Mouse (Mus musculus) forebrain, embryonic 14.5 days (tissue): ENCODE data around the gene Sgsm1. TPM values are rescaled to one million over a fixed set of nuclear protein-coding genes. Genes with fewer than 3 reads are reported as not detected.
A peak's percentile ranks its signal among the peaks of the same experiment; 100 is the strongest.

Experiments used
- ATAC-seq: fragments of 200-750 bp; cut with Nextera tagmentation; 2 replicates; pipeline ENCODE4 v1.8.0; 2017; ENCODE audit warnings: mild to moderate bottlenecking, moderate library complexity
- DNase-seq: peaks from one replicate; pipeline ENCODE4 v3.0.0-alpha.2; 2015; ENCODE audit warnings: low spot score
- H3K27ac ChIP-seq: fragments of 300-500 bp; sonication (generic); 2 replicates; pipeline ENCODE4 v1.5.1; 2014; ENCODE audit warnings: low read depth, mild to moderate bottlenecking, control low read depth, low read length, moderate library complexity
- H3K27me3 ChIP-seq: fragments of 300-500 bp; sonication (generic); replicated peaks from 2 replicates; pipeline ENCODE4 v1.6.1; 2014; ENCODE audit warnings: low read length, control low read depth, mixed read lengths; ENCODE audit not compliant: control insufficient read depth, insufficient read depth
- H3K36me3 ChIP-seq: fragments of 300-500 bp; sonication (generic); 2 replicates; pipeline ENCODE4 v1.6.1; 2014; ENCODE audit warnings: low read length, control low read depth; ENCODE audit not compliant: control insufficient read depth, insufficient read depth
- H3K4me1 ChIP-seq: fragments of 300-500 bp; sonication (generic); 2 replicates; pipeline ENCODE4 v1.6.1; 2014; ENCODE audit warnings: antibody characterized with exemption, low read length, control low read depth; ENCODE audit not compliant: control insufficient read depth, insufficient read depth
- H3K4me2 ChIP-seq: fragments of 300-500 bp; sonication (generic); 2 replicates; pipeline ENCODE4 v1.6.1; 2014; ENCODE audit warnings: mild to moderate bottlenecking, control low read depth, low read length
- H3K4me3 ChIP-seq: fragments of 300-500 bp; sonication (generic); 2 replicates; pipeline ENCODE4 v1.5.1; 2014; ENCODE audit warnings: low read depth, low read length, control low read depth
- H3K9ac ChIP-seq: fragments of 300-500 bp; sonication (generic); 2 replicates; pipeline ENCODE4 v1.6.1; 2014; ENCODE audit warnings: mild to moderate bottlenecking, low read length, control low read depth, moderate library complexity
- H3K9me3 ChIP-seq: fragments of 300-500 bp; sonication (generic); replicated peaks from 2 replicates; pipeline ENCODE4 v1.6.1; 2016; ENCODE audit warnings: low read length, control low read depth, mixed read lengths; ENCODE audit not compliant: control insufficient read depth
- WGBS: fragments of 180-500 bp; shearing (Covaris S2); extraction: QIAGEN DNeasy Blood & Tissue Kit; methylation state at CpG from one replicate; pipeline ENCODE4 v1.1.7; 2014; 5-methylcytosine and 5-hydroxymethylcytosine counted together
- polyA plus RNA-seq: library from polyadenylated mRNA; unstranded; fragments of >200 nt; fragmentation: Nextera tagmentation; extraction: Ambion mirVana; gene quantifications from 2 replicates; pipeline ENCODE4 v1.2.1, GENCODE M21; 2014

Sgsm1 gene
- polyA plus RNA-seq, 1 experiment from 2014 or later, result 6.7 TPM

DNA sequence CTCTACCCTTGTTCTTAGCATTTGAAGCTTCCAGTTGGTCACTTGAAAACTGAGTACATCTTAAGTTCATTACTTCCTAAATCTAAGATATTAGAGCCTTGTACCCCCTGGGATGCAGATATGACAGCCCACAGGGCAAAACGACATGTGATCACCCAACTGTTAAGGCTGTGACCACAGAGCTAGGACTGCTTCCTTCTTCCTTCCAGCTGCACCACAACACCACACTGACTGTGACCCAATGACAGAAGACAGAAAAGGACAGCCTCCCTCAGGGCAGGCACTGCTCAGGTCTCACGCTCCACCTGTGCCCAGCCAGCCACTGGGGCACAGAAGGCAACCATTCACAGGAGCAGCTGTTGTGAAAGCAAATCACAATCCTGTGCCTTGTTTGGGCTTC is 26.9 kb downstream of the Sgsm1 start:
- 76% methylated on average over 2 of the region's 2 CpGs for WGBS
- H3K9ac ChIP-seq, result no peak overlapping the region
- ATAC-seq, result no peak

DNA sequence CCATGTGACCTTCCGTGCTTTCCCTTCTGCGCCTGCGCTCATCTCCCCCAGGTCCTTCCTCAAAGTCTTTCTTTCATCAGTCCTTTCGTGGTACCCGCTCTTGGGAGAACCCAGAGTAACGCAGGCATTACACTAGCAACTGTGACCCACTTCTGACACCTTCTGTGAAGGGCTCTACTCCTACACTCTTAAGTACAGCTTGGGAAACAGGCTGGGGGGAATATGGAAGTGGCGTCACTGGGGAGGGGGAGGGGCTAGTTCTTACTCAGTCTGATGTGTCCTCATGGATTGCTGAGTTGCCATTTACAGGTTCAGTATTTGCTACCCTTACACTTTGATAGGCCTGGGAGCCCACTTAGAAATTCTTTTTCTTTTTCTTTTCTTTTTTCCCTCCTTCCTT is 29.0 kb downstream of the Sgsm1 start:
- Histone ChIP-seq H3K9me3 (no peaks in the 10 kb centered on the region), H3K4me2 (no peak overlapping the region), H3K27ac (no peak overlapping the region), H3K4me1 (no peaks in the 10 kb centered on the region), H3K27me3 (peaks cover under 1% of the 10 kb centered on the region; the same call in 1 of the 2 replicates), H3K4me3 (no peak overlapping the region), H3K36me3 (peaks cover 25% of the 10 kb centered on the region), H3K9ac (no peak overlapping the region)
- ATAC-seq (no peak), DNase-seq (no peak)
- WGBS, result 90% methylated on average over 7 of the region's 7 CpGs

More for the DNA sequence above, 26.9 kb downstream of the Sgsm1 start:
- no peak for DNase-seq
- H3K9me3 ChIP-seq, result no peaks in the 10 kb centered on the region
- no peak overlapping the region for H3K4me2 ChIP-seq
- no peak overlapping the region for H3K4me3 ChIP-seq
- H3K4me1 ChIP-seq, result peaks cover 3% of the 10 kb centered on the region; the same call in 1 of the 2 replicates
- peaks cover 19% of the 10 kb centered on the region for H3K27me3 ChIP-seq
- peaks cover 7% of the 10 kb centered on the region for H3K36me3 ChIP-seq
- H3K27ac ChIP-seq, result no peak overlapping the region

DNA sequence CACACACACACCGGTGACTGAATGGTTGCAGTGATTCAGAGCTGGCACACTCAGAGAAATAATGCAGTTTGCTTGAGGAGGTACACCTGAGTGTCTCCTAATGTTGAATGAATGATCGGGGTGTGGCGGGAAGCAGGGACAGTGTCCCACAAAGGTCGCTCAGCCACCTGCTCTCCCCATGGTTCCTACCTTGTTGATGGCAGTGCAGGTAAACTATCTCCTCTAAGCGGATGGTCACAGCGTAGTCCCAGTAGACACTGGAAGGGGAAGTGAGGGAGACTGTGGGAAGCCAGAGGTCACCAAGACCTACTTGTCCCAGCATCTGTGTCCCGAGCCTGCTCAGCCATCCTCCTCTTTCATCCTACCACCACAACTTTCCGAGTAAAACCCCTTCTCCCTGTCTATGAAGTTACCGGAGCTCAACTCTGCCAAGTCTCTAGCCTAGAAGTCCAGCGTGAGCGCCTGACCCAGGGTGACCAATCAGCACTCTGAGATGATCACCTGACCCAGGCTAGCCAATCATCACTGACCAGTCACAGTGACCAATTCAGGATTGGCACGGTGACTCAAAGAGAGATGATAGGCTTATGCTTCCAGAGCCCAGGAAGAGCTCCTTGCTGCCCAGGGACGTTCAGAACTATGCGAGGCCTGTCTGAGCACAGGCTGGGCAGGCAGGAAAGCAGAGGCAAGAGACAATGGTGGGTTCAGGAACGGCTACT is 30.3 kb downstream of the Sgsm1 start:
- ATAC-seq (peak; percentile 74), DNase-seq (peak; percentile 72)
- Histone ChIP-seq H3K9me3 (no peaks in the 10 kb centered on the region), H3K4me2 (peak overlapping the region; percentile 40), H3K9ac (peak overlapping the region; percentile 10; the same call in 1 of the 2 replicates), H3K27me3 (no peaks in the 10 kb centered on the region), H3K36me3 (peaks cover 34% of the 10 kb centered on the region), H3K4me1 (no peaks in the 10 kb centered on the region), H3K27ac (no peak overlapping the region), H3K4me3 (peak overlapping the region; percentile 13)
- 33% methylated on average over 15 of the region's 15 CpGs for WGBS

DNA sequence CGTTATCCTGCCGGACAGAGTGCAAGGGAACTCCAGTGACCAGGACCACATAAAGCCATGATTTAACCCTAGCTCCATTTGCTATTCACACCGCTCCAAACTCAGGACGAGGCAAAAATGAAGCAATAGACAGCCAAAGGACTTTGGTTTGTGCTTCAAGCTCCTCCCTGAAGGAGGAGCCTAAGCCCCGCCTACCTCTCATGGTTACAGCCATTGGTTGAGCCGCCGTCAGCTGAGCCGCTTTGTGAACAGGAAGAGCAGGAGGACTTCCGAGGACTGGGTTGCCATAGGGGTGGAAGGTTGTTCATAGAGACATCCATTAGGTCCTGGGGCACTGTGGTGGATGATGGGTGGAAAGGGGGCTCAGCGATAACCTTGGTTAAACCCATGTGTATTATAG is 34.7 kb downstream of the Sgsm1 start:
- no peaks in the 10 kb centered on the region for H3K4me1 ChIP-seq
- DNase-seq (no peak), ATAC-seq (no peak)
- H3K9ac ChIP-seq, result no peak overlapping the region
- 75% methylated on average over 10 of the region's 10 CpGs for WGBS
- H3K4me2 ChIP-seq, result no peak overlapping the region
- no peak overlapping the region for H3K27ac ChIP-seq
- H3K27me3 ChIP-seq, result no peaks in the 10 kb centered on the region
- H3K36me3 ChIP-seq, result peaks cover 44% of the 10 kb centered on the region
- no peak overlapping the region for H3K4me3 ChIP-seq
- no peaks in the 10 kb centered on the region for H3K9me3 ChIP-seq

DNA sequence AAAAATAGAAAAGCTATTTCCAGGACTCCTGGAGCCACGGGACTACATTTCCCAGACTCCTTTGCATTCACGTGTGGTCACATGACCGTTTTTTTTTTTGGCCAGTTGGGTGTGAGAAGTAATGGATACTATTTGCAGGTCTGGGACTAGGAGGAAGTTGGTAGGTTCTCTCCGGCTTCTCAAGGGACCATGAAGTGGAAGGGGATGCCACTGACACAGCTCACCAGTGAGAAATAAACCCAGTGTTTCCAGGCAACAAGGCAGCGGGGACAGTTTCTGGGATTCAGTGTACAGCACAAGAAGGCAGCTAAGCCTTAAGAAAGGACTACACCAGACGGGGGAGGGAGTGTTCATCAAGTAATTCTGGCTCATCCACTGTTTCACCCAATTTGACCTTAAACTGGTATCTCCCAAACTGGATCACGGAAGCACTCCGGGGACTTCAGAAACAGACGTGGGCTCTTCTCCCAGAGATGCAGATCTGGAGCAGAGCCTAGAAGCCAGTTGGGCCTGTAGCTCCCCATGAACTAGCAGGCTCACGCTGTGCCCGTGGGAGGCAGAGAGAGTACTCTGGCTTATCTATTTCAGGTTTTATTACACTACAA is 39.3 kb downstream of the Sgsm1 start:
- Histone ChIP-seq H3K27ac (no peak overlapping the region), H3K36me3 (peaks cover 18% of the 10 kb centered on the region; the same call in 1 of the 2 replicates), H3K9me3 (no peaks in the 10 kb centered on the region), H3K4me1 (no peaks in the 10 kb centered on the region), H3K9ac (no peak overlapping the region), H3K4me3 (no peak overlapping the region), H3K27me3 (no peaks in the 10 kb centered on the region), H3K4me2 (no peak overlapping the region)
- 74% methylated on average over 11 of the region's 11 CpGs for WGBS
- peak; percentile 49 for DNase-seq
- ATAC-seq, result no peak

DNA sequence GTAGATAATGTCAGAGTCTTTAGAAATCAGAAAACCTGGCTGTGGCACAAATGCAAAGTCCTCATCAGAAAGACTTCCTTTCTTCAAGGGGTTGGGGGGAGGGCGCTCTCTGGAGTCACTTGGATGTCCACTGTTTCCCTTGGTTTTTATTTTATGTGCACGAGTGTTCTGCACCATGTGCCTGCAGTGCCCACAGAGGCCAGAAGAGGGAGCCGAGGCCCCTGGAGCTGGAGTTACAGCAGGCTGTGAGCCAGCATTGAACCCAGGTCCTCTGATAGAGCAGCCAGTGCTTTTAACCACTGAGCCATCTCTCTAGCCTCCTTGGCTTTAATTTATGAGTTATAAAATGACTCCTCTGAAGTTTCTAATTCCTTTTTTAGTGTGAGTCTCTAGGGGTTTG is 40.5 kb downstream of the Sgsm1 start:
- Histone ChIP-seq H3K9me3 (no peaks in the 10 kb centered on the region), H3K27ac (no peak overlapping the region), H3K9ac (no peak overlapping the region), H3K4me2 (no peak overlapping the region), H3K27me3 (no peaks in the 10 kb centered on the region), H3K4me1 (no peaks in the 10 kb centered on the region), H3K4me3 (no peak overlapping the region), H3K36me3 (peaks cover 16% of the 10 kb centered on the region; the same call in 1 of the 2 replicates)
- DNase-seq, result no peak
- 71% methylated on average over 3 of the region's 3 CpGs for WGBS
- ATAC-seq, result no peak

DNA sequence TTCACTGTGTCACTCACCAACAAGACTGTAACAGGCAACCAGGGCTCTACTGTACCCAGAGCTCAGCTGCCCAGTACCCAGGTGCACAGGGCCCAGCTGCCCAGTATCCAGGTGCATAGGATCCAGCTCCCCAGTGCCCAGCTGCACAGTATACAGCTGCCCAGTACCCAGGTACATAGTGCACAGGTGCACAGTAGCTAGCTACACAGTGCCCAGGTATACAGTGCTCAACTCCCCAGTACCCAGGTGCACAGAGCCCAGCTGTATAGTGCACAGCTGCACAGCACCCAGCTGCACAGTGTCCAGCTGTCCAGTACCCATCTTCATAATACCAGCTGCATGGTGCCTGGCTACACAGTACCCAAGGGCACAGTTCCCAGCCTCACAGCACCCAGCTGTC is 42.3 kb downstream of the Sgsm1 start:
- H3K4me3 ChIP-seq, result no peak overlapping the region
- no peak overlapping the region for H3K9ac ChIP-seq
- H3K27me3 ChIP-seq, result no peaks in the 10 kb centered on the region
- no peaks in the 10 kb centered on the region for H3K9me3 ChIP-seq
- H3K27ac ChIP-seq, result no peak overlapping the region
- ATAC-seq, result no peak
- peaks cover 19% of the 10 kb centered on the region for H3K36me3 ChIP-seq
- H3K4me1 ChIP-seq, result no peaks in the 10 kb centered on the region
- no peak overlapping the region for H3K4me2 ChIP-seq
- DNase-seq, result no peak

DNA sequence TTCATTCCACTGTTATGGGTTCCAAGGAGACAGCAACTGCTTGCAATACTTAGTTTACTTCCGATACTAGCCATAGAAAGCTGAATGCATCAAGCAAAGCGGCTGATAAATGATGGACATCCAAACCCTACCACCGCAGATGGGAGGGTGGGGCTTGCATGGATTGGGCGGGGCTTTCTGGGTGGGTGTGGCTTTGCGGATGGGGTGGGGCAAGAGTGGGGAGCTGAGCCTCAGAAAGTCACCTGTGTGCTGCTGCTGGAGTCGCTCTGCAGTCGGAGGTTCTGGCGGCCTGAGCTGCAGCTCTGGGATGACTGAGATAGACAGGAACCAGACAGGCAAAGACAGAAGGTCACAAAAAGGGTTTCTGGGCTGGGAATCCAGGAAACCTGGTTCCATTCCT is 44.9 kb downstream of the Sgsm1 start:
- H3K4me1 ChIP-seq, result no peaks in the 10 kb centered on the region
- no peak overlapping the region for H3K4me2 ChIP-seq
- ATAC-seq (no peak), DNase-seq (no peak)
- H3K36me3 ChIP-seq, result peaks cover 23% of the 10 kb centered on the region
- H3K27ac ChIP-seq, result no peak overlapping the region
- 89% methylated on average over 8 of the region's 8 CpGs for WGBS
- H3K27me3 ChIP-seq, result no peaks in the 10 kb centered on the region
- H3K4me3 ChIP-seq, result no peak overlapping the region
- H3K9ac ChIP-seq, result no peak overlapping the region
- H3K9me3 ChIP-seq, result no peaks in the 10 kb centered on the region

DNA sequence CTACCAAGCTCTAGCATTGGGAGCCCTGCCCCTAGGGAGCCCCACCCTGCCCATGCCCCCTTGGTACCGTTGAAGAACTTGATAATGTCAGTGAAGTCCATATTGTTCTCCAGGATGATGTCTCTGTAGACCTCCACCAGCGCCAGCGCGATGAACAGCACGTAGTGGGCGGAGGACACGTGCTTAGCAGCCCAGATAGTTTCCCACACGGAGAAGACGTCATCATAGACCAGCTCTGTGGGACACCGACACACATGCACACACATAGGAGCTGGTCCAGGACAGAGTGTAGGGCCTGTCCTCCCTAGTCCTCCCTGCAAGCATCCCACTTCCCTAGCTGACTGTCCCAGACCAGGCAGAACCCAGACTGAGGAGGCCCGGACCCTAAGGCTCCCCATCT is 59.8 kb downstream of the Sgsm1 start:
- no peak for ATAC-seq
- no peaks in the 10 kb centered on the region for H3K9me3 ChIP-seq
- 96% methylated on average over 11 of the region's 11 CpGs for WGBS
- H3K27ac ChIP-seq, result no peak overlapping the region
- no peak overlapping the region for H3K9ac ChIP-seq
- H3K27me3 ChIP-seq, result no peaks in the 10 kb centered on the region
- DNase-seq, result no peak
- H3K4me3 ChIP-seq, result no peak overlapping the region
- H3K4me1 ChIP-seq, result no peaks in the 10 kb centered on the region
- no peak overlapping the region for H3K4me2 ChIP-seq
- peaks cover 16% of the 10 kb centered on the region for H3K36me3 ChIP-seq
